Mouse (Mus musculus): ENCODE measurements around the gene Mgat4c.

DNA sequence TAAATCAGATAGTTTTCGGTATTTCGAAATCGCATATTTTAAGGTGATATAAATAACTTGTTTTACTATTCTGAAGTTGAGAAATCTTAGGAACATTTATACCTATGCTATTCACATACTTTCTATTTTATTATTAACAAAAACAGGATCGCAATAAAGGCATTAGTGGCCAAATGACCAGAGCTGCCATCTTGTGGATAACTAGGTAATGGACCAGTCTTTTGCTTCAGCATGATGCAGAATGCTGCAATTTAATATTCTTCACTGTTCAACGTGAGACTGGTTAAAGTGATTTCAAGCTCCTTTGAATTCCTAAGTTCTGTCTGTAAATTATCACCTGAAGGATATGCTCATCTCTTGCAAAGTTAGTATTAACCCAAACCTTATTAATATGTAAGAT is 473.6 kb downstream of the Mgat4c start:
- no peak for TF ChIP-seq CTCF (conservative IDR thresholded peaks at IDR 0.05; ENCODE audit: low read length)
- no peak for TF ChIP-seq NANOG (IDR thresholded peaks at IDR 0.05; ENCODE audit: borderline replicate concordance, low read length)
- no peak for TF ChIP-seq POU5F1 (IDR thresholded peaks at IDR 0.05; ENCODE audit: borderline replicate concordance, low read length)
